Mouse (Mus musculus): ENCODE results near the gene Ptcra. TPM values are rescaled to one million over a fixed set of nuclear protein-coding genes. Genes with fewer than 3 reads are reported as not detected.
"Not testable (repeated sequence)": the region's sequence is repeated elsewhere in the genome, so short reads cannot be mapped to it uniquely, and the experiment has no call there.

Gene Ptcra
- polyA plus RNA-seq, 1 experiment from 2014 or later: 0.44 TPM

DNA sequence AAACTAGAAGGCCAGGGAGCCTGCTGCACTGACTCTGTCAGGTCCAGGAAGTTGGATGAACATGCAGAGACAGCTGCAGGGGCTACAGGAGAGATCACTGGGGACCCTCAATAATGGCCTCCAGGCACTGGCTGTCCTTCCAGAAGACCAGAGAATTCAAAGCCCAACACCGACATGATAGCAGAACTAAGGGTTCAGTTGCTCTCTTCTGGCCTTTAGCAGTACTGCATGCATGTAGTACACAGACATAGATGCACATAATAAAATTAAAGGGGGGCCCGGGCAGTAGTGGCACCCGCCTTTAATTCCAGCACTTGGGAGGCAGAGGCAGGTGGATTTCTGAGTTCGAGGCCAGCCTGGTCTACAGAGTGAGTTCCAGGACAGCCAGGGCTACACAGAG lies 7.5 kb upstream of the Ptcra start:
- Histone ChIP-seq H3K36me3 (peaks cover 21% of the 10 kb centered on the region), H3K4me1 (peaks cover 17% of the 10 kb centered on the region), H3K4me2 (no peak overlapping the region), H3K27me3 (replicated peaks) (no peaks in the 10 kb centered on the region), H3K4me3 (no peak overlapping the region), H3K27ac (replicated peaks) (no peak overlapping the region), H3K9me3 (no peaks in the 10 kb centered on the region), H3K9ac (no peak overlapping the region)
- 88% methylated on average over 4 of the region's 4 CpGs for WGBS
- ATAC-seq (ENCODE audit: extremely low read depth, insufficient number of reproducible peaks, low FRiP score, low TSS enrichment): no peak

- Histone ChIP-seq H3K27ac (replicated peaks) (no peak overlapping the region), H3K9ac (no peak overlapping the region), H3K27me3 (replicated peaks) (no peaks in the 10 kb centered on the region), H3K4me1 (peaks cover 17% of the 10 kb centered on the region), H3K9me3 (no peaks in the 10 kb centered on the region), H3K36me3 (peaks cover 16% of the 10 kb centered on the region), H3K4me2 (no peak overlapping the region), H3K4me3 (no peak overlapping the region)
- ATAC-seq (ENCODE audit: extremely low read depth, insufficient number of reproducible peaks, low FRiP score, low TSS enrichment): no peak
- WGBS: 89% methylated on average over 11 of the region's 11 CpGs
These were observed 7.0 kb upstream of the Ptcra start for GRCm38 (mm10) chr17:46770546-46770945.

DNA sequence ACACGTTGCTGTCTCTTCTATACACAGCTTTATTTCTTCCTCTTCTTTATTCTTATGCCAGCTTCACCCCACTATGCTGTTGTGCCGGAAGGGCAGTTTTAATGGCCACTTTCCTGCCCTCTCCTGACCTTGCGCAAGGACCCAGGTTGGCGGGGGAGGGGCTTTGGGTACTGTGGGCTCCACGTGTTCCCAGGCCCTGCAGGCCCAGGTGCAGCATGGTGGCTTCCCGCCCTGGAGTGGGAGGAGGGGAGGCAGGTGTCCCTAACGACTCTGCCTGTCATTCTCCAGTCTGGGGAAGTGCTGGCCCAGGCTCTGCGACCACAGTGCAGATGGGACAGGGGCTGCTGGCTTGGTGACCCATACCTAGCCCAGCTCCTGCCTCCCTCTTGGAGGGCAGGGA lies 4.4 kb upstream of the Ptcra start:
- H3K4me3 ChIP-seq: no peak overlapping the region
- 54% methylated on average over 8 of the region's 8 CpGs for WGBS
- ATAC-seq (ENCODE audit: extremely low read depth, insufficient number of reproducible peaks, low FRiP score, low TSS enrichment): no peak

DNA sequence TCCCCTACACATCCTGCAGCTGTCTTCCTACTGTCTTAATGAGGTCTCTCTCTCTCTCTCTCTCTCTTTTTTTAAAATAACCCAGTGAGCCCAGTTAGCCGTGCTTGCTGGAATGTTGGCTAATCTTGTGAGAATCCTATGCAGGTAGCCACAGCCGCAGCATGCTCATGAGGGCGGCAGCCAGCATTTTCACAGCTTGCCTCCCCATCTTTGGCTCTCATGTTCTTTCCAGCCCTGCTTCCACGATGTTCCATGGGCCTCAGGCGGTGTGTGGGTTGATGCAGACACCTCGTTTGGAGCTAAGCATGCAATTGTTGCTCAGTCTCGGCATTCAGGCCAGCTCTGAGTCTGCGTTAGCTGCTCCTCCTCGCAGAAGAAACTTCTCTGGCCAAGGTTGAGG lies 1.4 kb upstream of the Ptcra start:
- not testable (repeated sequence) for H3K27ac ChIP-seq (replicated peaks); H3K4me3 ChIP-seq; H3K4me2 ChIP-seq; H3K9ac ChIP-seq; H3K4me1 ChIP-seq; ATAC-seq (ENCODE audit: extremely low read depth, insufficient number of reproducible peaks, low FRiP score, low TSS enrichment); H3K27me3 ChIP-seq (replicated peaks); H3K9me3 ChIP-seq; H3K36me3 ChIP-seq
- 51% methylated on average over 9 of the region's 9 CpGs for WGBS

More for the DNA sequence above, 4.4 kb upstream of the Ptcra start:
- no peaks in the 10 kb centered on the region for H3K36me3 ChIP-seq
- H3K27me3 ChIP-seq (replicated peaks): no peaks in the 10 kb centered on the region
- H3K9me3 ChIP-seq: no peaks in the 10 kb centered on the region
- H3K4me1 ChIP-seq: peaks cover 7% of the 10 kb centered on the region
- H3K9ac ChIP-seq: no peak overlapping the region
- no peak overlapping the region for H3K4me2 ChIP-seq
- no peak overlapping the region for H3K27ac ChIP-seq (replicated peaks)

DNA sequence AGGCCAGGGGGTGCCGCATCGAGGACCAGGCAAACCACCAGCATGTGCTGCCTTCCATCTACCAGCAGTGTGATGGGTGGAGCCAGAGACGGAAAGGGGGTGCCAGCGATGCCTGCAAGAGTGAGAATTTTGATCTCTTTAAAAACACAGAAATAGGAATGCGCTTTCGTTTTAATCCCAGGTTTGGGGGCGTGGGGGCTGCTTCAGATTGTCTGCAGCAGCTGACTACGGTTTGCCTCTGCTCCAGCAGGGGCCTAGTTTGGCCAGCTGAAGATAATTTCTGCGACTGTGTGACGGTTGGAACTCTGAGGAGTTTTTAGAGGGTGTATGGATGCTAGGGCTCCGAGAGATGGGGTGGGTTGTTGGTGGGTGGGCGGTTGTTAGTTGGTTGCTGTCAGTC lies 4.8 kb downstream of the Ptcra start:
- Histone ChIP-seq H3K4me3 (no peak overlapping the region), H3K9ac (no peak overlapping the region), H3K9me3 (no peaks in the 10 kb centered on the region), H3K36me3 (no peaks in the 10 kb centered on the region), H3K27me3 (replicated peaks) (no peaks in the 10 kb centered on the region), H3K27ac (replicated peaks) (no peak overlapping the region), H3K4me1 (no peaks in the 10 kb centered on the region), H3K4me2 (no peak overlapping the region)
- no peak for ATAC-seq (ENCODE audit: extremely low read depth, insufficient number of reproducible peaks, low FRiP score, low TSS enrichment)
- WGBS: 75% methylated on average over 12 of the region's 12 CpGs

GRCm38 (mm10) chr17:46751794-46752556 lies 11.5 kb downstream of the Ptcra start, which contains the start of gene Cnpy3:
Gene Cnpy3, minus strand, starts transcription at chr17:46752214.
- H3K4me3 ChIP-seq: peak within 1 kb of the TSS; percentile 85
- no peaks in the 10 kb centered on the region for H3K27me3 ChIP-seq (replicated peaks)
- H3K9me3 ChIP-seq: no peaks in the 10 kb centered on the region
- WGBS: under 1% methylated on average over 58 of the region's 58 CpGs
- H3K9ac ChIP-seq: peak within 1 kb of the TSS; percentile 90
- H3K27ac ChIP-seq (replicated peaks): peak within 1 kb of the TSS; percentile 89
- peak; percentile 99 for ATAC-seq (ENCODE audit: extremely low read depth, insufficient number of reproducible peaks, low FRiP score, low TSS enrichment)
- peaks cover 9% of the 10 kb centered on the region for H3K36me3 ChIP-seq
- peaks cover 16% of the 10 kb centered on the region for H3K4me1 ChIP-seq
- H3K4me2 ChIP-seq: peak within 1 kb of the TSS; percentile 84

DNA sequence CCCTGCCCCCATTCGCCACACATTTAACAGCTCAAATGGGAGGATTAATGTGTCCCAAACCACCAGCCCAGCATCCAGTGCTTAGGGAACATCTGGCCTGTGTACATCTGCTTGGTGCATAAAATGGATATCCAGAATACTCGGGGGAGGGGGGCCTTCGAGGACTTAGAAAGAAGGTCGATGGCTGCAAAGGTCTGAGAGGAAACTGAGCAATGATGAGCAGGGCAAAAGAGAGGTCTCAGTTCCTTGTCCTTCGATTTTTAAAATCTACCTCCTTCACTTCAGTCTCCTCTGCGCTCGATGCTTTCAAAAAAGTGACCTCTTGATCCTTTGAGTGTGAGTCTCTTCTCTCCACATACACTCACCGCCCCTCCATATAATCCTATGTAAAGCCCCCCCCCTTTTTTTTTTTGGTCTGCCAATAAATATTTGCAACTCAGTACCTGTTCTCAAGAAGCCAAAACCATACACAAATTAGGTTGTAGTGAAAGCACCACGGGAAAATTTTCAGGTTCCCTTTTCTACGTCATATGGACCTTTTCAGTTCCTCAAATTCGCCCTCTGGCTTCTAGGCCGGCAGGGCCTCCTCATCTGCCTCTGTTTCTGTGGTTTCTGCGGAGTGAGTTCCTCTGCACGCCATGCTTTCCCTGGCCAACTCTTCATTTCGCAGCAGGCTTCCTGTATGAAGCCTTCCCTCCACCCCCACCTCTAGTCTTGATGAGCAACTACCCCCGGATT lies 12.3 kb downstream of the Ptcra start:
- peak overlapping the region; percentile 85 for H3K4me3 ChIP-seq
- H3K27me3 ChIP-seq (replicated peaks): no peaks in the 10 kb centered on the region
- peak overlapping the region; percentile 89 for H3K27ac ChIP-seq (replicated peaks)
- no peak for ATAC-seq (ENCODE audit: extremely low read depth, insufficient number of reproducible peaks, low FRiP score, low TSS enrichment)
- peak overlapping the region; percentile 84 for H3K4me2 ChIP-seq
- H3K9ac ChIP-seq: peak overlapping the region; percentile 90
- WGBS: 28% methylated on average over 16 of the region's 16 CpGs
- H3K9me3 ChIP-seq: no peaks in the 10 kb centered on the region
- H3K4me1 ChIP-seq: peaks cover 16% of the 10 kb centered on the region
- peaks cover 17% of the 10 kb centered on the region for H3K36me3 ChIP-seq

- no peak overlapping the region for H3K27ac ChIP-seq (replicated peaks)
- WGBS: 94% methylated on average over 4 of the region's 4 CpGs
- ATAC-seq (ENCODE audit: extremely low read depth, insufficient number of reproducible peaks, low FRiP score, low TSS enrichment): no peak
These were observed 12.9 kb downstream of the Ptcra start for GRCm38 (mm10) chr17:46750580-46750979.

GRCm38 (mm10) chr17:46749282-46749681 lies 14.2 kb downstream of the Ptcra start:
- peaks cover 16% of the 10 kb centered on the region for H3K4me1 ChIP-seq
- no peak for ATAC-seq (ENCODE audit: extremely low read depth, insufficient number of reproducible peaks, low FRiP score, low TSS enrichment)
- H3K27me3 ChIP-seq (replicated peaks): no peaks in the 10 kb centered on the region
- no peak overlapping the region for H3K9ac ChIP-seq
- no peak overlapping the region for H3K27ac ChIP-seq (replicated peaks)
- peaks cover 32% of the 10 kb centered on the region for H3K36me3 ChIP-seq
- H3K4me3 ChIP-seq: no peak overlapping the region
- 91% methylated on average over 5 of the region's 5 CpGs for WGBS
- H3K9me3 ChIP-seq: no peaks in the 10 kb centered on the region
- H3K4me2 ChIP-seq: no peak overlapping the region

More at GRCm38 (mm10) chr17:46750580-46750979, 12.9 kb downstream of the Ptcra start:
- Histone ChIP-seq H3K4me1 (peaks cover 16% of the 10 kb centered on the region), H3K4me3 (peak overlapping the region; percentile 85), H3K9ac (peak overlapping the region; percentile 90; the same call in 1 of the 2 replicates), H3K36me3 (peaks cover 23% of the 10 kb centered on the region), H3K9me3 (no peaks in the 10 kb centered on the region), H3K27me3 (replicated peaks) (no peaks in the 10 kb centered on the region), H3K4me2 (peak overlapping the region; percentile 84)

DNA sequence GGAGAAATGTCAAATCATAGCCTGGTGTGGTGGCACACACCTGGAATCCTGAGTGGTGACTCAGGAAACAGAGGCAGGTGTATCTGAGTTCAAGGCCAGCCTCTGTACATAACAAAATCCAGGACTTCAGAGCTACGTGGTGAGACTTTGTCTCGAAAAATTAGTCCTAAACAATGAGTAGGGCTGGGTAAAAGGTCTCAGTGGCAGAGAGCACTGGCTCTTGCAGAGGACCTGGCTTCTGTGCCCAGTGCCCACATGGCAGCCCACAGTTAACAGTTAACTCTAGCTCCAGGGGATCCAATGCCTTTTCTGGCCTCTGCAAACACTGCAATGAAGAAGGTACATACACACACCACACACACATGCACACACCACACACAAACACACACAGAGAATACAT lies 15.7 kb downstream of the Ptcra start:
- Histone ChIP-seq H3K4me1 (peaks cover 16% of the 10 kb centered on the region), H3K27ac (replicated peaks) (no peak overlapping the region), H3K4me3 (no peak overlapping the region), H3K9ac (no peak overlapping the region), H3K9me3 (no peaks in the 10 kb centered on the region), H3K36me3 (peaks cover 47% of the 10 kb centered on the region), H3K4me2 (no peak overlapping the region), H3K27me3 (replicated peaks) (no peaks in the 10 kb centered on the region)
- WGBS: 82% methylated on average over 2 of the region's 2 CpGs
- ATAC-seq (ENCODE audit: extremely low read depth, insufficient number of reproducible peaks, low FRiP score, low TSS enrichment): no peak

- Histone ChIP-seq H3K4me2 (no peak overlapping the region), H3K4me3 (no peak overlapping the region), H3K4me1 (peaks cover 13% of the 10 kb centered on the region), H3K9me3 (no peaks in the 10 kb centered on the region), H3K27ac (replicated peaks) (no peak overlapping the region), H3K27me3 (replicated peaks) (no peaks in the 10 kb centered on the region), H3K36me3 (peaks cover 51% of the 10 kb centered on the region), H3K9ac (no peak overlapping the region)
- WGBS: 75% methylated on average over 8 of the region's 8 CpGs
- ATAC-seq (ENCODE audit: extremely low read depth, insufficient number of reproducible peaks, low FRiP score, low TSS enrichment): no peak
These were observed 16.3 kb downstream of the Ptcra start for GRCm38 (mm10) chr17:46747234-46747633.
